Mouse (Mus musculus) cortical plate, adult 2 months (tissue): ENCODE data around the gene Bcor. TPM values are rescaled to one million over a fixed set of nuclear protein-coding genes. Genes with fewer than 3 reads are reported as not detected.

Source experiments
- H3K27ac ChIP-seq: fragments of 200-500 bp; 2 replicates; pipeline ENCODE4 v1.5.1; 2012; ENCODE audit warnings: low read length, control low read depth, inconsistent platforms; ENCODE audit not compliant: insufficient read depth
- H3K4me1 ChIP-seq: fragments of 200-500 bp; 2 replicates; pipeline ENCODE4 v1.6.1; 2011; ENCODE audit warnings: low read length; ENCODE audit not compliant: control insufficient read depth, insufficient read depth
- H3K4me3 ChIP-seq: fragments of 200-500 bp; 2 replicates; pipeline ENCODE4 v1.5.1; 2011; ENCODE audit warnings: mild to moderate bottlenecking, low read length, control low read depth; ENCODE audit not compliant: insufficient read depth
- CTCF ChIP-seq: fragments of 200-500 bp; IDR thresholded peaks from 2 replicates; pipeline ENCODE4 v1.5.1; 2011; ENCODE audit warnings: mild to moderate bottlenecking, control low read depth, low read length; ENCODE audit not compliant: insufficient read depth; ENCODE audit errors: extremely low read depth
- POLR2A ChIP-seq: fragments of 200-500 bp; IDR thresholded peaks from 2 replicates; pipeline ENCODE4 v1.6.1; 2011; ENCODE audit warnings: mild to moderate bottlenecking, low read length, control low read depth; ENCODE audit not compliant: insufficient read depth; ENCODE audit errors: extremely low read depth
- polyA plus RNA-seq: library from polyadenylated mRNA; depleted of rRNA; stranded (reverse); fragments of >200 nt; gene quantifications from 2 replicates; pipeline ENCODE4 v1.2.3, GENCODE M21; 2012

Gene Bcor
- polyA plus RNA-seq, 1 experiment: 17.7 TPM

GRCm38 (mm10) chrX:12002596-12002995 lies 157.6 kb downstream of the Bcor start:
- Histone ChIP-seq H3K27ac (no peak overlapping the region), H3K4me3 (no peak overlapping the region), H3K4me1 (peaks cover 2% of the 10 kb centered on the region)
- TF ChIP-seq CTCF: no peak
- TF ChIP-seq POLR2A: no peak

DNA sequence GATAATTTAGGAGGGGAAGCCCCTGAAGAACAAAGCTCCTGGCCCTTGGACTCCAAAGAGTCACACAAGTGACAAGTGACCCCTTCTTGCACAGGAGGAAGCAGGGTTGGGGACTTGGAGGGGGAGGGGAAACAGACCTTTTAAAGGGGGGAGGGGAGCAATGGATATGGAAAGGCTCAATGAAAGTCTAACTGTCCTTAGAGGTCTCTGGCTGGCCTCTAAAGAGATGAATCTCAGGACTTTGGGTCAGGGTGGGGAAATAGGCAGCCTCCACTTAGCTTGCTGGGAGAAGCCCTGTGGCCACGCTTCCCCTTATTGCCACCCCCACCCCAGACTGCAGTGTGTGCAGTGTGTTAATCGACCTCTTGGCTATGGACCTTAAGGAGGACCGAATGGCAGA lies 158.2 kb downstream of the Bcor start:
- Histone ChIP-seq H3K4me3 (no peak overlapping the region), H3K4me1 (peaks cover 2% of the 10 kb centered on the region), H3K27ac (no peak overlapping the region)
- TF ChIP-seq CTCF: no peak

DNA sequence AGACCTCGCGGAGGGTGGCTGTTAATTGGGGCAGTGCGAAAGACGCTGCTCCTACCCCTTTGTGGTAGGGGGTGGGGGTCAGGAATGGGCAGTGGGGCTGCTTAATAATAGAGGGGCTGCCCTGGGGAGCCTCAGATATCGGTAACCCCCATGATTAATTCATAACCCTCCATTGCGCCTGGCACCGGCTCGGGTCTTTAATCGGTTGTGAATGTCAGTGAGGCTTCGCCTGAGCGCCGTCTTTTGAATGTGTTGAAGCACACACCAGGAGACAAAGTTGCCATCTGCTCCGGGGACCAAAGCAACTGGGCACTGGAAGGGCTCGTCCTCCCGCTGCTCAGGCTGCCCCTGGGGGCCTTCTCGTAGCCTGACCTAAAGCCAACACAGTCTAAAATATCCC lies 158.8 kb downstream of the Bcor start:
- TF ChIP-seq POLR2A (no peak), CTCF (no peak)
- Histone ChIP-seq H3K4me1 (peaks cover 2% of the 10 kb centered on the region), H3K27ac (no peak overlapping the region), H3K4me3 (no peak overlapping the region)

DNA sequence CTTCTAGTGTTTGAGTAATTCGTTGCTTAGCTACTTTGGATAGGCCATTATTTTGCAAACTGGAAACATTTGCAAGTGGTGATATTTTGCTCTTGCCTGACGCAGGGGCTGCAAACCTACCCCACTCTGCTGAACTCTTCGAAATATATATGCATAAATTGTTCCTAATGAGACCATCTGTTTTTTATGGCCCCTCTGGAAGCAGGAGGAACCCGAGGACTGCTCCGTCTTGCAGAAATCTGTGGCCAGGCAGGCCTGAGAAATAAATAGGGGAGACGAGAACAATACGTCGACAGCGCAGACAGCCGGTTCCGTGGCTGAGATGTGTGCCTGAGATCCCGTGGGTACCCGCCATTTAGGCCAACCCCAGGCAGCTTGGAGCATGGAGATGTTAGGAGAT lies 159.5 kb downstream of the Bcor start:
- TF ChIP-seq POLR2A (no peak), CTCF (no peak)
- no peak overlapping the region for H3K27ac ChIP-seq
- H3K4me1 ChIP-seq: peaks cover 2% of the 10 kb centered on the region
- no peak overlapping the region for H3K4me3 ChIP-seq

DNA sequence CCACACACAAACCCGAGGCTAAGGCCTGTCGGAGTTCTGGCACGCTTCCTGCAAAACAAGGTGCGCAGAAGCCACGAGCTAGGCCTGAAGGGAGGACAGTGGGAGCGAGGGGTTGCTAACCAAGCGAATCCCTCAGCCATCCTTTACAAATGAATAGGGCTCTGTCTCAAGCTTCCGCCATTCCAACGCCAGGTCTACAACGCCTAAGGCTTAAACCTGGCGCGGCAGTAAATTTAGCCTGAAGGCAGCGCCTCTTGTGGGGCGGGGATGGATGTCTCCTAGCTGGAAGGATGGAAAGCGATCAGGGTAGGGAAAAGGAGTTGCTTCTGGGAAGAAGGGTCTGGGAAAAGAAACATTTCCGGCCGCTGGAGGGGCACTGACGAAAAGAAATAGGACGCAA lies 160.2 kb downstream of the Bcor start:
- H3K4me1 ChIP-seq: peaks cover 2% of the 10 kb centered on the region

DNA sequence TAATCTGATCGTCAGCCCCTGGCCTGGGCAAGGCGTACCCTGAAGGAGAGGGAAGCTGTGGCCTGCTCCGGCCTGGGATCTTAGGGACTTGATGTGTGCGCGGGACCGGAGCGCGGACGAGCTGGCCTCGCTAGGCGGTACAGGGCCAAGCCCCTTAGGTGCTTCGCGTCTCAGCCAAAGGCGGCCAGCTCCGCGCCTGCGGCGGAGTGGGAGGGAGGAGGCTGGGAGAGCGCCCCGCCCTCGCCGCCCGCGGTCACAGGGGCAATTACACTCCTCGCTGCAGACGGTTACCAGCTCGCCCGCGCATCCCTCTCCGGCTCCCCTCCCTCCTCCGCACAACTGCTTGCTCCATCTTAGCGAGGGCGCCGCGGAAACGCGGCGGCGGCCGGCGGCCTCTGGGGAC lies 161.2 kb downstream of the Bcor start:
- H3K4me1 ChIP-seq: no peaks in the 10 kb centered on the region
- no peak for TF ChIP-seq CTCF
- TF ChIP-seq POLR2A: no peak
- H3K4me3 ChIP-seq: peak overlapping the region; percentile 28
- no peak overlapping the region for H3K27ac ChIP-seq

More for the DNA sequence above, 160.2 kb downstream of the Bcor start:
- H3K4me3 ChIP-seq: no peak overlapping the region
- no peak overlapping the region for H3K27ac ChIP-seq
- no peak for TF ChIP-seq CTCF
- no peak for TF ChIP-seq POLR2A

DNA sequence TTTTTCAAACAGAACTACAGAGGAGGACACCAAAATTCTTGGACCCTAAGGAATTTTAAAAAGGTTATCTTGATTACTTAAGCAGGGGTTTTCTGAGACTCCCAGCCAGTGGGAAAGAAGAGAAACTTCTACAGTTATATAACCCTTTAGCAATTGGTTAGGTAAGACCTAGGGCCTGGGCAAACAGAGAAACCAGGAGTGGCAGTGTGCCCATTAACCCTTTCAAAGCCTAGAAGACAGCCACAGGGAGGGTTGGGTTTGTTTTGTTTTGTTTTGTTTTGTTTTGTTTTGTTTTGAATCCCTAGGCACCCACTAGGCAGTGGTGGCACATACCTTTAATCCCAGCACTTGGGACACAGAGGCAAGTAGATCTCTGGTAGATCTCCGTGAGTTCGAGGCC lies 163.3 kb downstream of the Bcor start:
- H3K27ac ChIP-seq: no peak overlapping the region
- no peak for TF ChIP-seq POLR2A
- TF ChIP-seq CTCF: no peak
- no peak overlapping the region for H3K4me3 ChIP-seq
- no peaks in the 10 kb centered on the region for H3K4me1 ChIP-seq

DNA sequence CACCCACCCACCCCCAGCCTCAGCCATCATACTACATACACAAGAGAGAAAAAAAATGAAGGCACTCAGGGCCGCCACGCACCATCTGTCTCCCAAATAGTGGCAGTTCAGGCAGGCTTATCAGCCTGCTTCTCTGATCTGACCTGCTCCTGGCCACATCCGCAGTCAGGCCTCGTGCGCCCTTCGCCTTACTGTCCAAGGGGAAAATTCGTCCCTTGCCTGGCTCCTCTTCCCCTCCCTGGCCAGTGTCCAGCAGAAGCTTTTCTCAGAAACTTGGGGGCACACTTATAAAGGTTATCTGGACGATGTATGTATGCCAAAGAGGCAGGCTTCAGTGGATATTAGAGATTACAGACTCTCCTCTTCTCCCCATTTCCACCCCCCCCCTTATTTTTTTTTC lies 163.7 kb downstream of the Bcor start:
- Histone ChIP-seq H3K4me1 (no peaks in the 10 kb centered on the region), H3K4me3 (no peak overlapping the region), H3K27ac (no peak overlapping the region)
- TF ChIP-seq CTCF: no peak
- TF ChIP-seq POLR2A: no peak

- Histone ChIP-seq H3K27ac (no peak overlapping the region), H3K4me1 (no peaks in the 10 kb centered on the region), H3K4me3 (no peak overlapping the region)
- TF ChIP-seq POLR2A (no peak), CTCF (no peak)
Observed at GRCm38 (mm10) chrX:11993641-11994419, 166.3 kb downstream of the Bcor start.

DNA sequence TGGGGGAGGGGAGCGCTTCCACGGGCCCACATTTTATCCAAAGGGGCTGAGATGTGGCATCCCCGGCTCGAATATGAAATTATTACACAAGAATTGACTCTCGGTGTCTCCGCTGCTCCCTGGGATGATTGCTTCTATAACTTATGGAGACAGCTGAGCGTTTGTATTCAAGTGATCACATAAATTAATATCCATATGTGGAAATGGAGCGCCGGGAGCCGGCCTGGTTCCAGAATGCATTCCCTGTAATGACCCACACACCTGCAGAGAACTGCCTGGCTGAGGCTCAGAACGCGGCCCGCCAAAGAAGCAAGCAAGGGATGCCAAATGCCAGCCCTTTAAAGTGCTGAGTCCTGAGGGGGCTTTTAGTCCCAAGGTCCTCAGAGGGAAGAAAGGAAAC lies 170.7 kb downstream of the Bcor start:
- Histone ChIP-seq H3K27ac (no peak overlapping the region), H3K4me1 (no peaks in the 10 kb centered on the region), H3K4me3 (no peak overlapping the region)
- no peak for TF ChIP-seq POLR2A
- no peak for TF ChIP-seq CTCF
